Mouse (Mus musculus) CD4-positive, CD25-positive, alpha-beta regulatory T cell, adult 4 months (primary cell): ENCODE data around the gene 1700034I23Rik. TPM values are rescaled to one million over a fixed set of nuclear protein-coding genes. Genes with fewer than 3 reads are reported as not detected.
A peak's percentile ranks its signal among the peaks of the same experiment; 100 is the strongest.
"Not testable (repeated sequence)": the region's sequence is repeated elsewhere in the genome, so short reads cannot be mapped to it uniquely, and the experiment has no call there.

Experiments used
- ATAC-seq: one replicate; pipeline ENCODE4 v1.8.0; 2017
- polyA plus RNA-seq, 2 experiments: library from polyadenylated mRNA; unstranded; fragments of 100-300 nt; shearing (Covaris generic); gene quantifications; one replicate each; pipeline ENCODE4 v1.2.1; 2017

The 1700034I23Rik gene
- polyA plus RNA-seq, result under 1 TPM; 0.86 to 0.96 TPM

DNA sequence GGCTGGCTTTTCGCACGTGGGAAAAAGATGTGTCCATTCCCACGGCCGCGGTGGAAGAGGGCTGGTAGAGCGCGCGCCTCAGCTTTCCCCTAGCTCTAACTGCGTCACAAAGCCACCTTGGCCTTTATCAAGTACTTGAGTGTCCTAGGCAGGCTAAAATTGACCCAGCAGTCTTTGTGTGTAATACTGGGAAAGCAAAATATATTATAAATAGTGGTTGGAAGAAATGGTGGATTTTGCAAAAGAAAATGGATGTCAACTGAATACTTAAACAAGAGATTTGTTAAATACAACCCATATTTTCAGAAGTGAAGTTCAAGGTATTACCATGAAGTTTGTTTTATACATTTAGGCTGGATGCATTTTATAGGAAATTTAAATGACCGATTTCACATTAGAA is at the start of gene 1700034I23Rik:
1700034I23Rik (minus strand) TSS at position 101 of the 400 bp plus-strand sequence.
- not testable (repeated sequence) for ATAC-seq

DNA sequence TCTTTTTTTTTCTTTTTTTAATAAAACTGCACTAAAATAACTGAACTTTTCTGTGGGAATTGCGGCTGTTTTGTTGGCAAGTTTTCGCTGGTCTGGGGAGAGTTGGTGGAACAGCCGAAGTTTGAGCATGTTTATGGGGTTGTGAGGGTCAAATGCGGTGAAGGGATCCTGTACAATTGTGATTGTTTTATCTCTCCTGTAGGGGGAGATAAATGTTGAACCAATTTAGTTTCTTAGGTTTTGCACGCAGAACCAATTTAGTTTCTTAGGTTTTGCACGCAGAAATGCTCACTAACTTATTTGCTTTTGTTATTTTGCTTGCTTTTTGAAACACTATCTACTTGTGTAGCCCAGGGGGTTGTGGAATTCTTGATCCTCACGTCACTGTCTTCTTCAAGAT is 49.0 kb upstream of the 1700034I23Rik start:
- ATAC-seq, result peak; percentile 21

DNA sequence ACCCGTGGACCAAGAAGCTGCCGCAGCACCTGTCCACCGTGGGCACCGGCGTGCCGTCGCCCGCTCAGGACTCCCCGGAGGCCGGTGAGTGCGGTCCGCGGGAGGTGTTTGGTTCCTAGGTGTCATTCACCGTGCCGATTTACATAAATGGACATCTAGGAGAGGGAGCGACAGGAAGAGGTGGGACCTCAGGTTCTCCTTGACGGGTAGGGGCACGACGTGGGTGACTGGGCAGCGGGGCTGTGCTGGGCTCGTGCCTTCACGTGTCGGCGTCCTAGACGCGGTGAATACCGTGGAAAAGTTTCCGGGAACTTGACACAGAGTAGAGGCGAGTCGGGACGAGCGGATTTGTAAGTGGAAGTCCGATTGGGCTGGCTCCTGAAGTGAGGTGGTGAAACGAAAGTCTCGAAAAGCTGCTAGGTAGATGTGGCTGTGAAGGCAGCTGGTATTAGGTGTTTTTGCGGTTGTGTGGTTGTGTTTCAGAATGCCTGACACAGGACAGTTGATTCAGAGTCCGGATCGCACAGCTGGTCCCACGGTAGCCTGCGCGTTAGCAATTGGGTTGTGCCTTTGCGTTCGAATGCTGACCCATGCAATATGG is 48.4 kb upstream of the 1700034I23Rik start:
- ATAC-seq, result peak; percentile 22

- ATAC-seq, result peak; percentile 10
Observed at GRCm38 (mm10) chr3:40949903-40950600, 47.7 kb upstream of the 1700034I23Rik start.

DNA sequence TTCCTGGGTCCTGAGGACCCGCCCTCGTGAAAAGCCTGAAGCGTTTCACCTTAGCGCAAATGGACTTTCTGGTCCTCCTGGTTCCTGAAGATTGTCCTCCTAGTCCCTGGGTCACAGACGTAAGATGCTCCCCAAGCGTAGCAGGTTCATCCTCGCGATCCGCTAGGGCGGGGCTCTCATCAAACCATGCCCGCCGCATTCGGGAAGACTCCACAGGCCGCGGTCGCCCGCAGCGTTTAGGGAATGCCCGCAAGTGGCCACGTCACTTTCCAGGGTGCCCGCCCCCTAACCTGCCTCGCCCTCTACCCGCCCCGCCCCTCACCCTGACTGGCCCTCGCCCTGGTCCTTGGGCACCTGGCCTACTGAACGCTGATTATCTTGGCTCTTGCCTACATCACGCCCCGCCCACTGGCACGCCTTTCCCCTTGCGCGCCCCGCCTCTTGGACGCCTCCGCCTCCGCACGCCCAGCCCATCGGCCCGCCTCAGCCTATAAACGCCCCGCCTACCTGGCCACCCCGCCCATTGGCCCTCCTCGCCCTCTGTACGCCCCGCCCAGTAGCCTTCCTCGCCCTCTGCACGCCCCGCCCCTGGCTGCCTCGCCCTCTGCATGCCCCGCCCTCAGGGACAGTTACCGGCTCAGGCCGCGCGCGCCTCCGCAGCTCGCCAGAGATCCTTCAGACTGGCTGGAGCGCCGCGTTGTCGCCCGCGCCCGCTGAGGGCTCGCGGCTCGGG is 47.0 kb upstream of the 1700034I23Rik start, which contains the start of gene Larp1b:
Larp1b (plus strand) TSS at position 659 of the 733 bp plus-strand sequence.
- ATAC-seq, result peak; percentile 84

GRCm38 (mm10) chr3:40939019-40939418 is 36.7 kb upstream of the 1700034I23Rik start:
- ATAC-seq, result no peak

GRCm38 (mm10) chr3:40938592-40938991 is 36.2 kb upstream of the 1700034I23Rik start:
- no peak for ATAC-seq

DNA sequence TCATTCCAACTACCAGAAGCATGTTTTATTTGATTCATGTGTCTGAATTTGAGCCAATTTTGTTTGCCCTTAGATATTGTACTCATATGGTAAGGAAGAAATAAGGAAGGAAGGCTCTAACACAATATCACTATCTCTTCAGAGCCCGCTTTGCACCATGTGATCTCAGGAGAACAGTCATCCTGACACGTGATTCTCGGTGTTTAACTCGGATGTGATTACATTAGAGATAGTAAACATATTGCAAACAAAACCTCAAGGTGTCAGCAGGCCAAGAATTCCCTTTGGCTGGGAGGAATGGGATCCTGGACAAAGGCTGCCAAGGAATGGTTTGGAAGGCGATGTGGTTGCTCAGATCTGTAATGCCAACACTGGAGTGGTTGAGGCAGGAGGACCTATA is 35.8 kb upstream of the 1700034I23Rik start:
- no peak for ATAC-seq

- ATAC-seq, result peak; percentile 41
Observed at GRCm38 (mm10) chr3:40894336-40894735, 8.0 kb downstream of the 1700034I23Rik start.

GRCm38 (mm10) chr3:40893816-40894258 is 8.5 kb downstream of the 1700034I23Rik start:
- ATAC-seq, result peak; percentile 97

DNA sequence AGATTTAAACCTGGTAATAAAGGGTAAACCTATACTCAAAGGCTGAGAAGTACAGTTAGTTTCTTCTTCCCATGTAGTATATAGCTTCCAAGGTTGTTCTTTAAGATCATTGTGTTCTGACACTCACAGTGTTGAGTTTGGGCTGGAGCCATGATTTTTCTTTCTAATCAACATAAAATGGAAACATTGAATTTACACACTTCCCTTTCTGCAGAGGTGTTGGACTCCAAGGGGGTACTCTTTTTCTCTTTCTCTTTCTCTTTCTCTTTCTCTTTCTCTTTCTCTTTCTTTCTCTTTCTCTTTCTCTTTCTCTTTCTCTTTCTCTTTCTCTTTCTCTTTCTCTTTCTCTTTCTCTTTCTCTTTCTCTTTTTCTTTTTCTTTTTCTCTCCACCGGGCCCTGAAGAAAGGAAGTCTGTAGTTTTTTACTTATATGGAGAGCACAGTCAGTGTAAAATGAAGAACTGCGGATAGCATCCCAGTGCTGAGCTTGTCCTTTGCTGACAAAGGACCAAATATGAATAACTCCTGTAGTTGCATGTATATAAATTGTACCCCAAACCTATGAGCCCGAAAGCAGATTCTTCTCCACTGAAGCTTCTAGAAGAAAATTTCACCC is 49.1 kb downstream of the 1700034I23Rik start:
- peak; percentile 72 for ATAC-seq

Other genes starting within 250 kb of the 1700034I23Rik start
- gene Slc25a31, start 193.7 kb downstream of the 1700034I23Rik start, polyA plus RNA-seq, result not detected
- 10 to 100 TPM; 24.4 to 29.4 TPM for gene Hspa4l, start 158.0 kb downstream of the 1700034I23Rik start, polyA plus RNA-seq
- gene Plk4, start 102.5 kb downstream of the 1700034I23Rik start, polyA plus RNA-seq, result 1 to 10 TPM; 5.6 to 6.2 TPM
- 10 to 100 TPM; 12.9 to 18.8 TPM for gene Mfsd8, start 55.7 kb downstream of the 1700034I23Rik start, polyA plus RNA-seq
- gene Abhd18, start 55.6 kb downstream of the 1700034I23Rik start, polyA plus RNA-seq, result 10 to 100 TPM; 15.6 to 17.2 TPM
- 10 to 100 TPM; 12.7 to 27.2 TPM for gene Larp1b, start 47.3 kb upstream of the 1700034I23Rik start, polyA plus RNA-seq
- 1 to 10 TPM; 3.2 to 4.1 TPM for gene Pgrmc2, start 180.5 kb upstream of the 1700034I23Rik start, polyA plus RNA-seq